Mouse (Mus musculus): ENCODE results near the gene Dpf2. TPM values are rescaled to one million over a fixed set of nuclear protein-coding genes. Genes with fewer than 3 reads are reported as not detected.

The Dpf2 gene
- polyA plus RNA-seq, 1 experiment, result 22.6 TPM

DNA sequence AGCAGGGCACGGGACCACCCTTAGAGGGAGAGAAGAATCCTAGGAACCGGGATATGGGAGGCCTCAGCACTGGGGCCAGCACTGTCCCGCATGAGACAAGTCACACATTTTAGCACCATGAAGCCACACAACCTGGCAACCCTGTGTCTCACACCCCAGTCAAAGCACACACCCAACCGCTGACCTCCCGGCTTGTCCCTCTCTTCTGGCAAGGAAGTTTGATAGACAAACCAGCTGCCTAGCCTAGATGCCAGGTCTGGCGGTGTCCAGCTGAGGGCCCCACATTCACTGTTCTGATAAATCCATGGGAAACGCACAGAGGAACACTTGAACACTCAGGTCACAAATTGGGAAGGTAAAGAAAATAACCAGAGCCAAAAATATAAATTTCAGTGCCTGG lies 29.8 kb upstream of the Dpf2 start:
- no peak overlapping the region for H3K4me3 ChIP-seq (ENCODE audit: insufficient read depth, low read depth, low read length)
- H3K4me1 ChIP-seq (ENCODE audit: control insufficient read depth, insufficient read depth, insufficient read length, low read length), result peaks cover 61% of the 10 kb centered on the region
- H3K27ac ChIP-seq (replicated peaks; ENCODE audit: low read depth, low read length), result peak overlapping the region; percentile 19; the same call in 1 of the 2 replicates

DNA sequence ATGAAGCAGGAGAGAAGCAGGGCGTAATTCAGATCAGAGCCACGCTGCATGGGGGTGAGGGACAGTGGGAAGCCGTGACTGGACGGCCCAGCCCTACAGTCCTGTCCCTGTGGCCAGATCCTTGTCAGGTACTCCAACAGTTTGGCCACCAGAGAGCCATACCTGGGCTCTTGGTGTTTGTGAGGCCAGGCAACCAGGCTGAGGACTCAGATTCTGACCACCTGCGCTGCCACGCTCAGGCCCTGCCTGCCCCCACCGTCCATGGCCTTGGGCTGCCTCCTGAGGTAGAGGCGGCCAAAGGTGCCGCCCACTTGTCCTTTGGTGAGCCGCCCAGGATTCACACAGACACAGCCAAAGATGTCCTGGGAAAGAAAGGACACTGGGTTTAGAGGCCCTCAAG lies 27.8 kb upstream of the Dpf2 start:
- Histone ChIP-seq H3K4me3 (ENCODE audit: insufficient read depth, low read depth, low read length) (no peak overlapping the region; the same call in 1 of the 2 replicates), H3K4me1 (ENCODE audit: control insufficient read depth, insufficient read depth, insufficient read length, low read length) (peaks cover 52% of the 10 kb centered on the region), H3K27ac (replicated peaks; ENCODE audit: low read depth, low read length) (peak overlapping the region; percentile 97)

DNA sequence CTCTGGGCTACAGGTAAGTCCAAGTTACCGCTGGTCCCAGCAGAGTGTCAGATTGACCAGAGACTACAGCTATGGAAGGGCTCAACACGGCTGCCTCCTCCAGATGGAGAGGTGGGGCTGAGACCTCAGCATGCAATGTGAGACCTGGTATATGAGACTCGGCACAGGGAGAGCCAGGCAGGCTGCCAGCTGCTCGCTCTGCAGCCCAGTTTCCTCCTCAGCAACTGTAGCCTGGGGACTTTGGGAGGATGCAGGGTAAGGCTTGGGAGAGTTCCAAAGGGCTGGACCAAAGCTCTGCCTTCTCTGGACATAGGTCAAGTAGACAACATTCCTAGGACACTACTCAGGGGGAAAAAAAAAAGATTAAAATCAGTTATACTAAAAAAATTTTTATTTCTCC lies 27.4 kb upstream of the Dpf2 start:
- Histone ChIP-seq H3K4me1 (ENCODE audit: control insufficient read depth, insufficient read depth, insufficient read length, low read length) (peaks cover 52% of the 10 kb centered on the region), H3K27ac (replicated peaks; ENCODE audit: low read depth, low read length) (peak overlapping the region; percentile 97), H3K4me3 (ENCODE audit: insufficient read depth, low read depth, low read length) (no peak overlapping the region)

DNA sequence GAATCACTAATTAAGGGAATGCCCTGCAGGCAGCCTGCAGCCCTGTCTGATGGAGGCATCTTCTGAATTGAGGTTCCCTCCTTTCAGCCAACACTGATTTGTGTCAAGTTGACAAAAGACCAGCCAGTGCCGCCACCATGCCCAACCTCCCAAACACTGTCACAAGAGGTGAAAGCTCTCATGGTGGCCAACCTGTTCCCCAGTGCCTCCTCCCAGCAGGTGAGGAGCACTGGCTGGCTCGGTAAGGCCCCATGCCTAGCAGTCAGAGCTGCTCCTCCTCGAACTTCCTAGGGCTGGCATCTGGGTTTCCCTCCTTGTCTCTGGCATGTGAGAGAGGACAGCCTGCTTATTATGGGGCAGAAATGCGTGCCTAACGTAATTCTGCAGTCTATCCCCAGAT lies 26.9 kb upstream of the Dpf2 start:
- Histone ChIP-seq H3K4me3 (ENCODE audit: insufficient read depth, low read depth, low read length) (no peak overlapping the region), H3K4me1 (ENCODE audit: control insufficient read depth, insufficient read depth, insufficient read length, low read length) (peaks cover 51% of the 10 kb centered on the region), H3K27ac (replicated peaks; ENCODE audit: low read depth, low read length) (peak overlapping the region; percentile 70)

DNA sequence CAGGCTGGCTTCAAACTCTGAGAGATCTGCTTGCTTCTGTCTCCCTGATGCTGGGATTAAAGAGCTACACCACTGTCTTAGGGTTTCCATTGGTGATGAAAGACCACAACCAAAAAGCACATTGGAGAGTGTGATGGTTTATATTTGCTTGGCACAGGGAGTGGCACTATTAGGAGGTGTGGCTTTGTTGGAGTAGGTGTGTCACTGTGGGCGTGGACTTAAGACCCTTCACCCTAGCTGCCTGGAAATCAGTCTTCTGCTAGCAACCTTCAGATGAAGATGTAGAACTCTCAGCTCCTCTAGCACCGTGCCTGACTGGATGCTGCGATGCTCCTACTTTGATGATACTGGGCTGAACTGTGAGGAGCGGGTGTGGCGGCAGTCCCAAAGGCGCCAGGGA lies 25.7 kb upstream of the Dpf2 start:
- Histone ChIP-seq H3K4me3 (ENCODE audit: insufficient read depth, low read depth, low read length) (no peak overlapping the region), H3K4me1 (ENCODE audit: control insufficient read depth, insufficient read depth, insufficient read length, low read length) (peaks cover 42% of the 10 kb centered on the region), H3K27ac (replicated peaks; ENCODE audit: low read depth, low read length) (peak overlapping the region; percentile 62; the same call in 1 of the 2 replicates)

DNA sequence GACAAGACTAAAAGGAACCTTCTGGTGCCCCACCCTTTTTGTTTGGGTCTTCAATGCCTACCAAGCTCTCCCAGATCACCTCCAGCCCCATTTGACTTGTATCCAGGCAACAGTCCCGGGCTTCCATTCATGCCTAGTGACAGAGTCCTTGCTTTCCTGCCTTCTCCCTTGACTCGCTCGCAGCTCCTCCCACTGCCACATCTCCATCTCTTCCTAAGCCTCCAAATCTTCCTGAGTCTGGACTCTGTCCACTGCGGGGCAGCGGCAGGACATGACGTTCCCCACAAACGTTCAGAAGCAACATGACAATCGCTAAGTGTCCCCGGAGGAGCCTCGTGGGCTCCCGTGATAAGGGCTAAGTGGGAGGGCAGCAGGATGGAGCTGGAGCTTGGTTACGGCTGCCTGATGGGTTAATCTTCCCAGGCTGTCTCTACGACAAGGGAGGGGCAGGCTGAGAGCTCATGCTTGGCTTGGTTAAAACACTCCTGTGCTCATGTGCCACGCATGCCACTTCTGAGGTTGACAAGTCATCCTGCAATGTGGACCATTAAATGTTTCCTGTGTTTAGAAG lies 25.1 kb upstream of the Dpf2 start:
- H3K27ac ChIP-seq (replicated peaks; ENCODE audit: low read depth, low read length), result peak overlapping the region; percentile 62
- H3K4me3 ChIP-seq (ENCODE audit: insufficient read depth, low read depth, low read length), result no peak overlapping the region

DNA sequence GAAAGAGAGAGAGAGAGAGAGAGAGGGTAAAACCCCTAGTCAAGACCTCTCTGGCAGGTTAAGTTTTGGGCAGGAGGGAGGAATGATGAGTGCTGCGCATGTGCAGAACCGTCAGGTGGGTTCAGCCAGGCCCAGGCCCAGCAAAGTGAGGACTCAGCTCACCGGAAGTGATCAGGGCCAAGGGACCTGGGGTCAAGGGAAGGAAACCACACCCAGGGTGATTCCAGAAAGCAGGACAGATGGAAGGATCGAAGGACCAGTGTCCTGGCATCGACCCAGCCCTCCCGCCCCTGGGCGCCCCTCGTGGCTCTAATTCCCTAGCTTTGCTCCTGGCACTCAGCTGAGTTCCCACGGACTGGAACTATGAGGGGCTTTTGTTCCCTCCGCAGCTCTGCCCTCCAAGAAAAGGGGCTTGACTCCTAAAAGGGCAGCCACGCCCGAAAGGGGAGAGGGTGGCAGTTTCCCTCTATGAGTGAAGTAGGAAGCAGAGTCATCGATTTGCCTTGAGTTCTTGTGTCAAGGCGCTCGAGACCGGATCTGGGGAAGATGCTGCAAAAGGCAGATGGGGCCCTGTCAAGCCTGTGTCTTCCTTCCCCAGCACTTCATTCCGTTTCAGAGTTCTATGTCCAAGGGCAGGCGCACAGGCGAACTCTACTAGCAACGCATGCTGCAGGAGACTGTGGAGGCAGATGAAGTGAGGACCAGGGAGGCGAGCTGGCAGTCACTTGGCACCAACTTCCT lies 24.5 kb upstream of the Dpf2 start:
- Histone ChIP-seq H3K4me1 (ENCODE audit: control insufficient read depth, insufficient read depth, insufficient read length, low read length) (peaks cover 38% of the 10 kb centered on the region), H3K27ac (replicated peaks; ENCODE audit: low read depth, low read length) (peak overlapping the region; percentile 62), H3K4me3 (ENCODE audit: insufficient read depth, low read depth, low read length) (no peak overlapping the region)

More for the DNA sequence above, 25.1 kb upstream of the Dpf2 start:
- H3K4me1 ChIP-seq (ENCODE audit: control insufficient read depth, insufficient read depth, insufficient read length, low read length), result peaks cover 42% of the 10 kb centered on the region

DNA sequence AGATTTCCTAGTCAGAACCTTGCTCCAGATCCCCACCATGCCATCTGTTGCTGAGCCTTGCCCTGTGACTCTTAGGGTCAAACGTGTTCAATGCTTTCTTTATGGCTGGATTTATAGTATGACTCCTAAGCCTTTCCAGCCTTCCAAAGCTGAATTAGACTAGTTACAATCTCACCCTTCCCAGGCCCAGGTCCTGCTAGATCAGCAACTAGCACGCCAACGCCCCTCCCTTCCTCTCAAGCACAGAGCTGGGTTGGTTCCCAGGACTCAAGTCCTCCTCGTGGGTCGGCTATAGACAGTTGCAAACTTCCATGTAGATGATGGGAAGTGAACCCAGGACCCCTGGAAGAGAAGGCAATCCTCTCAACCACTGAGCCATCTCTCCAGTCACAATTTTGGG lies 22.9 kb upstream of the Dpf2 start:
- H3K4me3 ChIP-seq (ENCODE audit: insufficient read depth, low read depth, low read length), result no peak overlapping the region
- H3K4me1 ChIP-seq (ENCODE audit: control insufficient read depth, insufficient read depth, insufficient read length, low read length), result peaks cover 37% of the 10 kb centered on the region
- peak overlapping the region; percentile 73 for H3K27ac ChIP-seq (replicated peaks; ENCODE audit: low read depth, low read length)

DNA sequence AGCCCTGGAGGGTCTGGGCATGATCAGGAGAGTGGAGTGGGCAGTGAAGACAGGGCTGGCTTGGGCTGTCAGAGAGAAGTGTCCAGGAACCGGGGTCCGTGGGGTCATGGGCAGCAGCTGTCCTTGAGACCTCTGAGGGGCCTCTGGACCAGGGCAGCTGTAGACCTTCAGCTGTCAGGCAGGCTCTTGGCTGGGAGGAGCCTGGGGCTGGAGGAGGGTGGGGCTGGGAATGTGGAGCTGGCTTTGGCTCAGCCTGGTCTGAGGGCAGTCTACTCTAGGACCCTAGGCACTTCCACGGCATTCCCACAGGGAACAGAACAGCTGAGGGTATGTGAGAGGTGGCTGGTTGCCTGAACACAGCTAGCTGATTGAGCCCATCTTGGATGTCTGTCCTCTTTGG lies 22.5 kb upstream of the Dpf2 start:
- no peak overlapping the region for H3K4me3 ChIP-seq (ENCODE audit: insufficient read depth, low read depth, low read length)
- H3K27ac ChIP-seq (replicated peaks; ENCODE audit: low read depth, low read length), result peak overlapping the region; percentile 73
- H3K4me1 ChIP-seq (ENCODE audit: control insufficient read depth, insufficient read depth, insufficient read length, low read length), result peaks cover 38% of the 10 kb centered on the region

DNA sequence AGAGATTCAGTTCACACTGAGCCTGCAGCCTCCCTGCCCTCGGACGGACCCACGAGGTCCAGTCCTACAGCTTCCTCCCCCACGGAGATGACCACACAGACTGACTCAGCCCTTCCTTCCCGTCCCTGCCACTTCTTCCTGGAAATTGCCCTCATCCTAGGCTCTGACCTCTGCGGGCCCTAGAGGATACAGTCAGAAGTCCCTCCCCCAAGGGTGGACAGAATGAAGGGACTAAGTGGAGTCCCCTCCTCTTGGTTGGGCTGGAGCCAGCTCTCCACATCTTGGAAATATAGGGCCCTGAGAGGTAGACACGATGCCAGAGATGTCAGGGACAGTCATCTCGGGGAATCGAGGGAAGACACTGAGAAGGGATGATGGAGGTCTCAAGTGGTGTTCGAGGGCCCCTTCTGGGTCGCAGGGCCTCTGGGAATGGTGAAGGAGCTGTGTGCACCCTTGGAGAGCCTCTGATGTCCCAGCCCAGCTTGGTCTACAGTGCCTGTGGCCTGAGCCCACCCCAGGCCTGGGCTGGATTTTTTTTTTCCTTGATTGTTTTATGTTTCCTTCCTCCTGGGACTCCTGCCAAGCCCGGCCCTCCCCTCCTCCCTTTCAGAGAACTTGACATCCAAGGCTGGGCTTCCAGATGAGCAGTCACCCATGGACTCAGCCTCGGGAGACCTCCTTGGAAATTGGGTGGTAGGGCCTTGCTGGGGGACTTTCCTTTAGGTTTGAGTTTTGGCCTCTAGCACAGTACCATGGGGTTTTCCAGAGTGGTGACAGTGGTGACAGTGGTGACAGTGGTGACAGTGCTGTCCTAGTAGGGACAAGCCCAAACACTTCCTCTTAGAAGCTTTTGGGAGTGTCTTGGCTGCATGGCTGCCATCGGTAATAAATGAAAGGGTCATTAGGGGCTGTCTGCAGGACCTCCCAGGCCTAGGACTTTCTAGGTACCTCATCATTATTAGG lies 17.1 kb upstream of the Dpf2 start:
- no peak overlapping the region for H3K4me3 ChIP-seq (ENCODE audit: insufficient read depth, low read depth, low read length)
- peak overlapping the region; percentile 97 for H3K27ac ChIP-seq (replicated peaks; ENCODE audit: low read depth, low read length)
- peaks cover 30% of the 10 kb centered on the region for H3K4me1 ChIP-seq (ENCODE audit: control insufficient read depth, insufficient read depth, insufficient read length, low read length)

DNA sequence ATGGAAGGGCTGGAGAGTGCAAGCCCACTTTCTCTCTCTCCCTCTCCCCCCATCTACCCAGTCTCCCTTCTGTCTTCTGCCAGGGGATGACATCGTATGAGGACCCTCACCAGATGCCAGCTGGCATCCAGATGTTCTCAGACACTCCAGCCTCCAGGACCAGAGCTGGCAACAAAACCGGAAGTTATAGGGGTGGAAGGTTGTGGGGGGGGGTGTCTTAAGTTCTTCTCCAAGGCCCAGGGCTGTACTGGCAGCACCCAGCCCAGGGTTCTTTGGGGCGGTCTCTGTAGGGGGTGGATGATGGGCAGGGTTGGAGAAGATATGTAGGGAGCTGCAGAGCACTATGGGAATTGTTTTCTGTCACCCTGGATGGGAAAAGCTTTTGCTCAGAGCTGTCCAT lies 15.7 kb upstream of the Dpf2 start:
- Histone ChIP-seq H3K4me3 (ENCODE audit: insufficient read depth, low read depth, low read length) (no peak overlapping the region), H3K27ac (replicated peaks; ENCODE audit: low read depth, low read length) (peak overlapping the region; percentile 26; the same call in 1 of the 2 replicates), H3K4me1 (ENCODE audit: control insufficient read depth, insufficient read depth, insufficient read length, low read length) (peaks cover 28% of the 10 kb centered on the region)

DNA sequence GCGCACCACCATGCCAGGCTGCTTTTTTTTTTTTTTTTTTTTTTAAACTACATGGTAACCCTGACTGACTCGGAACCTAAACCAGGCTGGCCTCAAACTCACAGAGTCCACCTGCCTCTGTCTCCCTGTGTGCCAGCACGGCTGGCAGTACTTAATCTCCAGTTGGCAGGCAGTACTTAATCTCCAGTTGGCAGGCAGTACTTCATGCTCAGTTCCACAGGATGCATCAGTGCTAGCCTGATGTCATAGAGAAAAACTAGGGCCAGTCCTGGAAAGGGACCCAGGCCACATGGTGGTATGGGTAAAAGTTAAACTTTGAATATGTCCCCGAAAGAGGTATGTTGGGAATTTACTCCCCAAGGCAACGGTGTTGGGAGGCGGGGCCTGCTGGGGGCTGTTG lies 15.3 kb upstream of the Dpf2 start:
- H3K27ac ChIP-seq (replicated peaks; ENCODE audit: low read depth, low read length), result no peak overlapping the region
- peaks cover 28% of the 10 kb centered on the region for H3K4me1 ChIP-seq (ENCODE audit: control insufficient read depth, insufficient read depth, insufficient read length, low read length)
- no peak overlapping the region for H3K4me3 ChIP-seq (ENCODE audit: insufficient read depth, low read depth, low read length)

DNA sequence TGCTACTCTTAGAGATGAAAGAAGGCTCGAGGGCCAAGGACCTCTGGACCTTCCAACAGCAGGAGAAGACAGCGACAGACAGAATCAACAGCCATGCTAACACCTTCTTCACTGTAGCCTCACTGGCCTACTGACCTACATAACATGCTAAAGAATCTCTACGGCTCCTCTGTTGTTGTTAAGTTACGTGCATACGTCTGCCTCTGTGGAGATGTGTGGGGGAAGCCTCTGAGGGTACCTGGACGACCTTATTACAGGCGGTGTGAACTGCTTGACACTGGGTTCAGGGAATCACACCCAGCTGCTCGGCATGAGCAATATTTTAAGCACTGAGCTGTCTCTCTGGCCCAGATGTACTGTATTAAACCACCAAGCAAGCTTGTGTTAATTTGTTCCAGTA lies 14.7 kb upstream of the Dpf2 start:
- Histone ChIP-seq H3K4me1 (ENCODE audit: control insufficient read depth, insufficient read depth, insufficient read length, low read length) (peaks cover 28% of the 10 kb centered on the region), H3K27ac (replicated peaks; ENCODE audit: low read depth, low read length) (peak overlapping the region; percentile 59), H3K4me3 (ENCODE audit: insufficient read depth, low read depth, low read length) (no peak overlapping the region)

DNA sequence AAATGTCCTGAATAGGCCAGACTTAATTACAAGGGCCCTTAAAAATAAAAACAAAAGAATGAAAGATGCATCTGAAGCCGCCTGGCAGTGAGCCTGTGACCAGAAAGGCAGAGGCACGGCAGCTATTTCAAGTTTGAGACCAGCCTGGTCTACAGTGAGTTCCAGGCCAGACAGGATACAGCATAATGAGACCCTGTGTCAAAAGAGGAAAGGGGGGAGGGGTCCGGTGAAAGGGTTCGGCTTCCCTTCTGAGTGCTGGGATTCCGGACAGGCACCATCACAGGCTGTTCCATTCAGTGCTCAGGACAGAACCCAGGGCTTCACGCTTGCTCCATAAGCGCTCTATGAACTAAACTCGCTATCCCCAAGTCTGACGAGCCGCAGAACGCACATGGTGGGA lies 14.2 kb upstream of the Dpf2 start:
- H3K27ac ChIP-seq (replicated peaks; ENCODE audit: low read depth, low read length), result peak overlapping the region; percentile 59

DNA sequence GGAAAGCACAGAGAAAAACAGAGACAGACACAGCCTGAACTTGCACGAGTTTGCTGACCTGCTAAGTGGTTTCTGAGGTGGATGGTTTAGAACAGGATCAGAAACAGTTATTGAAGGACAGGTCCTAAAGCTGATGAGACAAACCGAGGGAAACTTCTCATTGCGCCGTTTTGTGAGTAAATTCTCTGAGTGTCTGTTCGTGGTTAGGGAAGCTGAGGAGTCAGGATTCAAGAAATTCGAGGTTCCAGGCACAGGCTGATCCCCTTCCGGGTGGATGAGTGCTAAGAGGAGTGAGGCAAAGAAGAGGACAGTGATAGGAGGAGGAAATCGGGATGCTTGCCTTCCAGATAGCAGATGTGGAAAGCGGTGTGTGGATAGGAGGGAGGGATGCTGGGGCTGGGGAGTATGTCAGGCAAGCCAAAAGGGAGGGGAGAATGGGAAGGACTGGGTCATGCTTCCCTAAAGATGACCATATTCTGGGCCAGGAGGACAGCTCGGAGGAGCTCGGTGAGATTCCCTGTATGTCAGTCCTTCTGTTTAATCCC lies 12.6 kb upstream of the Dpf2 start:
- Histone ChIP-seq H3K4me1 (ENCODE audit: control insufficient read depth, insufficient read depth, insufficient read length, low read length) (peaks cover 21% of the 10 kb centered on the region), H3K4me3 (ENCODE audit: insufficient read depth, low read depth, low read length) (peak overlapping the region; percentile 60), H3K27ac (replicated peaks; ENCODE audit: low read depth, low read length) (peak overlapping the region; percentile 89)

More for the DNA sequence above, 14.2 kb upstream of the Dpf2 start:
- H3K4me3 ChIP-seq (ENCODE audit: insufficient read depth, low read depth, low read length), result no peak overlapping the region
- peaks cover 28% of the 10 kb centered on the region for H3K4me1 ChIP-seq (ENCODE audit: control insufficient read depth, insufficient read depth, insufficient read length, low read length)

Data from brown adipose tissue, adult 24 weeks (tissue).